Mouse (Mus musculus) heart, embryonic 11.5 days (tissue): ENCODE measurements around the gene Cntd1. TPM values are rescaled to one million over a fixed set of nuclear protein-coding genes. Genes with fewer than 3 reads are reported as not detected.
A peak's percentile ranks its signal among the peaks of the same experiment; 100 is the strongest.
"Not testable (repeated sequence)": the region's sequence is repeated elsewhere in the genome, so short reads cannot be mapped to it uniquely, and the experiment has no call there.

Experiments
- ATAC-seq: fragments of 200-750 bp; cut with Nextera tagmentation; replicated peaks from 2 replicates; pipeline ENCODE4 v1.8.0; 2017; ENCODE audit warnings: moderate library complexity; ENCODE audit not compliant: insufficient number of reproducible peaks, low FRiP score, low TSS enrichment
- H3K27ac ChIP-seq: fragments of 300-500 bp; sonication (generic); 2 replicates; pipeline ENCODE4 v1.5.1; 2014; ENCODE audit warnings: mild to moderate bottlenecking, low read depth, low read length
- H3K27me3 ChIP-seq: fragments of 300-500 bp; sonication (generic); 2 replicates; pipeline ENCODE4 v1.6.1; 2014; ENCODE audit warnings: mild to moderate bottlenecking, low read length, mixed read lengths; ENCODE audit not compliant: control insufficient read depth, insufficient read depth
- H3K36me3 ChIP-seq: fragments of 300-500 bp; sonication (generic); 2 replicates; pipeline ENCODE4 v1.6.1; 2014; ENCODE audit warnings: mild to moderate bottlenecking, low read length, moderate library complexity, mixed read lengths; ENCODE audit not compliant: control insufficient read depth, insufficient read depth
- H3K4me1 ChIP-seq: fragments of 300-500 bp; sonication (generic); 2 replicates; pipeline ENCODE4 v1.6.1; 2014; ENCODE audit warnings: low read length; ENCODE audit not compliant: control insufficient read depth, insufficient read depth
- H3K4me2 ChIP-seq: fragments of 300-500 bp; sonication (generic); 2 replicates; pipeline ENCODE4 v1.6.1; 2014; ENCODE audit warnings: mild to moderate bottlenecking, moderate library complexity
- H3K4me3 ChIP-seq: fragments of 300-500 bp; sonication (generic); 2 replicates; pipeline ENCODE4 v1.5.1; 2014; ENCODE audit warnings: low read depth, low read length
- H3K9ac ChIP-seq: fragments of 300-500 bp; sonication (generic); 2 replicates; pipeline ENCODE4 v1.6.1; 2014; ENCODE audit warnings: mild to moderate bottlenecking, low read depth, low read length, moderate library complexity
- H3K9me3 ChIP-seq: fragments of 300-500 bp; sonication (generic); replicated peaks from 2 replicates; pipeline ENCODE4 v1.6.1; 2016; ENCODE audit warnings: low read length; ENCODE audit not compliant: control insufficient read depth
- WGBS: fragments of 180-500 bp; shearing (Covaris S2); extraction: QIAGEN DNeasy Blood & Tissue Kit; methylation state at CpG from one replicate; pipeline ENCODE4 v1.1.7; 2014; ENCODE audit not compliant: insufficient replicate concordance; 5-methylcytosine and 5-hydroxymethylcytosine counted together
- polyA plus RNA-seq: library from polyadenylated mRNA; unstranded; fragments of >200 nt; fragmentation: Nextera tagmentation; extraction: Ambion mirVana; gene quantifications from 2 replicates; pipeline ENCODE4 v1.2.1, GENCODE M21; 2014

The Cntd1 gene
- polyA plus RNA-seq, 1 experiment from 2014 or later, result 1.1 TPM

GRCm38 (mm10) chr11:101327311-101327710 is 48.5 kb downstream of the Cntd1 start:
- no peak overlapping the region for H3K4me2 ChIP-seq
- no peak overlapping the region for H3K4me3 ChIP-seq
- no peaks in the 10 kb centered on the region for H3K27me3 ChIP-seq
- H3K4me1 ChIP-seq, result 0 out of 2 replicates have a peak, but pooled peaks cover 4% of the 10 kb centered on the region
- no peak overlapping the region for H3K9ac ChIP-seq
- peaks cover 13% of the 10 kb centered on the region for H3K36me3 ChIP-seq
- ATAC-seq, result no peak
- no peak overlapping the region for H3K27ac ChIP-seq
- WGBS, result 55% methylated on average over 3 of the region's 3 CpGs
- H3K9me3 ChIP-seq, result no peaks in the 10 kb centered on the region

- no peak overlapping the region for H3K9ac ChIP-seq
- no peak overlapping the region for H3K27ac ChIP-seq
- H3K9me3 ChIP-seq, result no peaks in the 10 kb centered on the region
- WGBS, result 84% methylated on average over 6 of the region's 6 CpGs
- 0 out of 2 replicates have a peak, but pooled peaks cover 4% of the 10 kb centered on the region for H3K4me1 ChIP-seq
- peaks cover 4% of the 10 kb centered on the region for H3K36me3 ChIP-seq
- H3K27me3 ChIP-seq, result no peaks in the 10 kb centered on the region
- ATAC-seq, result no peak
- H3K4me2 ChIP-seq, result no peak overlapping the region
- H3K4me3 ChIP-seq, result no peak overlapping the region
Observed at GRCm38 (mm10) chr11:101328941-101329635, 50.3 kb downstream of the Cntd1 start.

DNA sequence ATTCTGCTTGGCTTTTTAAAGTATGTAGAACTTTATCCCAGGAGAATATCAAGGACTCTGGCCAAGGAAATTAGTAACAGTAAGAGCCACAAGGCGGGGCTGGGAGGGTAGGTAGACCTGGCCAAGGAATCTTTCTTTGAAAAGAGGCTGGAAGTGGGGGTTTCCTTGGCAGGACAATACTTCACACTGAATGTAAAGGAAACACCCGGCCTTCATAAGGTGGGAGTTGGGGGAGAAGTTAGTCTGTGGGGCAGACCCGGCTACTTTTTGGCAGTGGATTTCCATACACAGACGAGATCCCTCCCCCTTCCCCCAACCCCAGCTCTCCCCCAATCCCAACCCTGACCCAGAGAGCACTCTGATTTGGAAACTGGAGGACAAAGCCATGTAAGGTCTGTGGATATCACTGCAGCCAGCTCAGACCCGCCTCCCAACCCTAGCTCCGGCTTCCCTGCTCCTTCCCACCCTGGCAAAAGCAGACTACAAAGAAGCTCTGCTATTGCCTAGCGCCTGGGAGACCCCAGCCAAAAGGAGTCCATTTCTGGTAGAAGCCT is 51.6 kb downstream of the Cntd1 start, which contains the start of gene Aoc3:
Aoc3 (plus strand) TSS at position 235 of the 554 bp plus-strand sequence.
- Histone ChIP-seq H3K4me2 (no peak within 1 kb of the TSS), H3K4me1 (0 out of 2 replicates have a peak, but pooled peaks cover 7% of the 10 kb centered on the region), H3K9me3 (no peaks in the 10 kb centered on the region), H3K27me3 (no peaks in the 10 kb centered on the region), H3K9ac (0 out of 2 replicates have a peak within 1 kb of the TSS, but pooled peaks have one; percentile 16), H3K4me3 (no peak within 1 kb of the TSS), H3K27ac (no peak within 1 kb of the TSS), H3K36me3 (peaks cover 3% of the 10 kb centered on the region)
- 56% methylated on average over 7 of the region's 7 CpGs for WGBS
- ATAC-seq, result no peak

DNA sequence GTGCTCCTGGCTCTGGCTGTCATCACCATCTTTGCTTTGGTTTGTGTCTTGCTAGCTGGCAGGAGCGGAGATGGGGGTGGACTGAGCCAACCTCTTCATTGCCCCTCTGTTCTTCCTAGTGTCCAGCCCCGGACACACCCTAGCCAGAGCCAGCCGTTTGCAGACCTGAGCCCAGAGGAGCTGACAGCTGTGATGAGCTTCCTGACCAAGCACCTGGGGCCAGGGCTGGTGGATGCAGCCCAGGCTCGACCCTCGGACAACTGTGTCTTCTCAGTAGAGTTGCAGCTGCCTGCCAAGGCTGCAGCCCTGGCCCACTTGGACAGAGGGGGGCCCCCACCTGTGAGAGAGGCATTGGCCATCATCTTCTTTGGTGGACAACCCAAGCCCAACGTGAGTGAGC is 52.1 kb downstream of the Cntd1 start:
- ATAC-seq, result 0 out of 2 replicates have a peak, but pooled peaks have one; percentile 29
- not testable (repeated sequence) for H3K27ac ChIP-seq, H3K9ac ChIP-seq, H3K4me3 ChIP-seq, H3K4me1 ChIP-seq, H3K27me3 ChIP-seq, H3K4me2 ChIP-seq, H3K36me3 ChIP-seq, H3K9me3 ChIP-seq
- 73% methylated on average over 6 of the region's 6 CpGs for WGBS

DNA sequence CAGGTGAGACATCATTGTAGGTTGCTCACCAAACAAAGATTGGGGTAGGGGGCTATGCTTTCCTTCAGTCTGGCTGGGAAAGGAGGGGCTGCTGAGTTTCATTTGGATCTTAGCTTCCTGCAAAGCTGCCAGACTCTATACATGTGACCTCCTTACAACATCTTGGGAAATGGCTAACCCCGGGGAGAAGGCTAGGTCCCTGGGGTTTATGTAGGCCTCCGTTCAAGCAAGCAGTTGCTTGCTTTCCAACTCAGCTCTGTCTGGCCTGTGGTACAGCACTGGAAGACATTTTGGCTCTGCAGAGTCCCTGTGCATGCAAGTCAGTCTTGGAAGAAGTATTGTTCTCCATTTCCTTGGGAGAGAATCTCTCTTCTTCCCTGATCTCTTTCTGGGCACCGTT is 53.7 kb downstream of the Cntd1 start:
- Histone ChIP-seq H3K27ac (no peak overlapping the region), H3K4me2 (no peak overlapping the region), H3K36me3 (no peaks in the 10 kb centered on the region), H3K9me3 (no peaks in the 10 kb centered on the region), H3K9ac (no peak overlapping the region), H3K27me3 (no peaks in the 10 kb centered on the region), H3K4me3 (no peak overlapping the region), H3K4me1 (peaks cover 8% of the 10 kb centered on the region; the same call in 1 of the 2 replicates)
- WGBS, result 79% methylated on average over 3 of the region's 3 CpGs
- no peak for ATAC-seq

GRCm38 (mm10) chr11:101334023-101334422 is 55.2 kb downstream of the Cntd1 start:
- no peak overlapping the region for H3K4me3 ChIP-seq
- H3K9me3 ChIP-seq, result no peaks in the 10 kb centered on the region
- no peaks in the 10 kb centered on the region for H3K27me3 ChIP-seq
- H3K36me3 ChIP-seq, result no peaks in the 10 kb centered on the region
- ATAC-seq, result no peak
- peaks cover 14% of the 10 kb centered on the region for H3K4me1 ChIP-seq
- H3K4me2 ChIP-seq, result no peak overlapping the region
- 46% methylated on average over 10 of the region's 10 CpGs for WGBS
- H3K9ac ChIP-seq, result no peak overlapping the region
- H3K27ac ChIP-seq, result no peak overlapping the region

GRCm38 (mm10) chr11:101334516-101334915 is 55.7 kb downstream of the Cntd1 start:
- Histone ChIP-seq H3K27ac (no peak overlapping the region), H3K4me2 (no peak overlapping the region)

GRCm38 (mm10) chr11:101335685-101336084 is 56.9 kb downstream of the Cntd1 start:
- Histone ChIP-seq H3K4me1 (peaks cover 12% of the 10 kb centered on the region), H3K9me3 (no peaks in the 10 kb centered on the region), H3K36me3 (no peaks in the 10 kb centered on the region), H3K27ac (no peak overlapping the region), H3K4me2 (no peak overlapping the region), H3K9ac (no peak overlapping the region), H3K4me3 (no peak overlapping the region), H3K27me3 (no peaks in the 10 kb centered on the region)
- no peak for ATAC-seq
- WGBS, result 81% methylated on average over 9 of the region's 9 CpGs

More at GRCm38 (mm10) chr11:101334516-101334915, 55.7 kb downstream of the Cntd1 start:
- Histone ChIP-seq H3K27me3 (no peaks in the 10 kb centered on the region), H3K4me1 (peaks cover 14% of the 10 kb centered on the region), H3K36me3 (no peaks in the 10 kb centered on the region), H3K4me3 (no peak overlapping the region), H3K9me3 (no peaks in the 10 kb centered on the region), H3K9ac (no peak overlapping the region)
- ATAC-seq, result no peak
- WGBS, result 13% methylated on average over 6 of the region's 6 CpGs
